Mouse (Mus musculus) bone marrow macrophage, adult 2 months (primary cell): ENCODE measurements around the gene Taldo1.

Source experiments
- CTCF ChIP-seq: IDR thresholded peaks from 2 replicates; pipeline ENCODE4 v1.5.1; 2012; ENCODE audit warnings: low read depth, mild to moderate bottlenecking, low read length, moderate library complexity
- POLR2A ChIP-seq: IDR thresholded peaks from 2 replicates; pipeline ENCODE4 v1.6.1; 2012; ENCODE audit warnings: mild to moderate bottlenecking, low read depth, low read length, borderline replicate concordance

DNA sequence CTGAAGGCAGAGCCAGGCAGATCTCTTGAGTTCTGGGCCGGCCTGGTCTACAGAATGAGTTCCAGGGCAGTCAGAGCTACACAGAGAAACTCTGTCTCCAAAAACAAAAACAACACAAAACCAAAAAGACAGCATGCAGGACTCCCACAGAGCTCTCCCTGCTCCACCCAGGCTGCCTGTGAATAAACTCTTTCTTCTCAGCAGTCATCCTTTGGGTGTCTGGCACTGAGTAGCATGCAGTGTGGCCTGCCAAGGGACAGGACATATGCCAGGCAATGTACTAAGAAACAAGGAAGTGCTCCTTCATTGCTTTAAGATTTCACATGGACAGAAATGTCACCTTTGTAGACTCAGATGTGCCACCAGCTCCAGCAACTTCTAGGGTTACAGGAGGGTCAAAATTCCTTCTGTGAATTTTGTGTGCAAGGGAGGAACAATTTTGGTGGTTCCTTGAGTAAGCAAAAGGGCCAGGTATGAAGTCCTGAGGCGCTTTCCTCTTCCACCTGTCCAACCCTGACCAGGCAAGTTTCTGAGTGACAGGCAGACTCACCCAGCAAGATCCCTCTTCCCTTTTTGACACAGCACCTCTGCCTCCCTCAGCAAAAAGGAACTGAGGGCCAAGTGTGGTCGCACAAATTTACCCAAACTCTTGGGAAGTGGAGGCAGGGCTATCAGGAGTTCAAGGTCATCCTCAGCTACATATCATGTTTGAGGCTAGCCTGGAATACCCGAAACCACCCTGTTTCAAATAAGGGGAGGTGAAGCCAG, 10.7 kb upstream of the Taldo1 start:
- TF ChIP-seq CTCF (no peak), POLR2A (no peak)
